Comparison of ENCODE assay signal across 13 mouse cellular contexts in the genomic region with DNA sequence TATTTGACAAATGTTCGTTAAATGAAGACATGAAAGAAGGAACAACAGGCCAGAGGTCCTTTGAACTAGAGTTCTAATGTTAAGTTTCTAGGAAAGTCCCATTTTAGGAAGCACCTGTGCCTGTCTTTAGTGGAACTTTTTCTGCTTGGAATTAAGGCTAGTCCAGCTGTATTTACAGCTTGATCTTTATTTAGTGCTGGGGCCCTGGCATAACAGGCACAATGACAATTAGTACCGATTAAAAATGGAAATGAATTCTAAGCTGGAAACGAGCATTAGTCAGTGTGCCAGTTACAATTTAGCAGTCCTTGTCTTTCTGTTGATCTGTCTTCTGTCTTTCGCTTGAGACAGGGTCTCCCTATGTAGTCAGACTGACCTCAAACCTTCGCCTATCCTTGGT.
"Had no signal": no experiment of that assay in that cellular context is flagged by ENCODE, and none has a peak within 500 bp of the region (broad histone marks: within the 10 kb centered on the region; RNA-seq: fewer than 3 reads in every experiment).

No protein-coding gene starts in this region.

- ATAC-seq: midbrain, embryonic 13.5 days; midbrain, embryonic 15.5 days had no signal

- H3K4me3 ChIP-seq: midbrain, embryonic 13.5 days; midbrain, embryonic 15.5 days; neural tube, embryonic 12.5 days had no signal

- H3K9ac ChIP-seq: lung, embryonic 14.5 days; midbrain, embryonic 13.5 days; midbrain, embryonic 15.5 days; neural tube, embryonic 12.5 days had no signal

- H3K27ac ChIP-seq: midbrain, embryonic 13.5 days; midbrain, embryonic 15.5 days; neural tube, embryonic 12.5 days had no signal

- DNase-seq: lung, adult 18-20 months; lung, embryonic 14.5 days; lung, postnatal 10 days; lung, postnatal 4 days; right cerebral cortex, postnatal 14 days; right cerebral cortex, postnatal 4 days; thymus, adult 18-20 months; thymus, postnatal 14 days; thymus, postnatal 36 days had no signal

- H3K36me3 ChIP-seq: midbrain, embryonic 13.5 days; midbrain, embryonic 15.5 days; neural tube, embryonic 12.5 days had no signal

- H3K9me3 ChIP-seq: midbrain, embryonic 13.5 days; midbrain, embryonic 15.5 days; neural tube, embryonic 12.5 days had no signal

- H3K27me3 ChIP-seq: midbrain, embryonic 13.5 days; midbrain, embryonic 15.5 days; neural tube, embryonic 12.5 days had no signal

- H3K4me2 ChIP-seq: lung, embryonic 14.5 days; midbrain, embryonic 11.5 days; midbrain, embryonic 13.5 days; midbrain, embryonic 15.5 days; neural tube, embryonic 12.5 days had no signal

- H3K4me1 ChIP-seq: midbrain, embryonic 13.5 days; midbrain, embryonic 15.5 days; neural tube, embryonic 12.5 days had no signal
